Mouse (Mus musculus) heart, embryonic 14.5 days (tissue): ENCODE measurements at regions not wholly inside any gene's neighbourhood (a gene's known extent, or its start where the extent isn't known, plus 50 kb on each side); places are given as distances from the start of the nearest gene placed in this dataset.

Source experiments
- ATAC-seq: fragments of 200-750 bp; cut with Nextera tagmentation; 2 replicates; pipeline ENCODE4 v1.8.0; 2017; ENCODE audit warnings: low read depth, moderate TSS enrichment; ENCODE audit not compliant: insufficient number of reproducible peaks, insufficient read depth, low FRiP score
- H3K27ac ChIP-seq, 2 experiments: fragments of 200-500 bp in 1 of 2; fragments of 300-500 bp in 1 of 2; sonication (generic) in 1 of 2; replicated peaks in 1 of 2; 2 replicates each; pipeline ENCODE4 v1.5.1; 2012 to 2014; ENCODE audit warnings: low read depth in 2 of 2, low read length in 2 of 2, control low read depth in 1 of 2, mild to moderate bottlenecking in 1 of 2, mixed read lengths in 1 of 2; ENCODE audit not compliant: control insufficient read depth in 1 of 2, insufficient read depth in 1 of 2
- H3K27me3 ChIP-seq: fragments of 300-500 bp; sonication (generic); 2 replicates; pipeline ENCODE4 v1.6.1; 2014; ENCODE audit warnings: mild to moderate bottlenecking, low read length, control low read depth; ENCODE audit not compliant: control insufficient read depth, insufficient read depth
- H3K36me3 ChIP-seq: fragments of 300-500 bp; sonication (generic); 2 replicates; pipeline ENCODE4 v1.6.1; 2014; ENCODE audit warnings: mild to moderate bottlenecking, control low read depth, low read length, mixed read lengths; ENCODE audit not compliant: control insufficient read depth, insufficient read depth
- H3K4me1 ChIP-seq, 2 experiments: fragments of 200-500 bp in 1 of 2; fragments of 300-500 bp in 1 of 2; sonication (generic) in 1 of 2; 2 replicates each; pipeline ENCODE4 v1.6.1; 2012 to 2014; ENCODE audit warnings: low read length in 2 of 2, control low read depth in 1 of 2, mixed read lengths in 1 of 2; ENCODE audit not compliant: control insufficient read depth in 2 of 2, insufficient read depth in 2 of 2
- H3K4me2 ChIP-seq: fragments of 300-500 bp; sonication (generic); 2 replicates; pipeline ENCODE4 v1.6.1; 2014; ENCODE audit warnings: mild to moderate bottlenecking, low read length
- H3K4me3 ChIP-seq, 2 experiments: fragments of 200-500 bp in 1 of 2; fragments of 300-500 bp in 1 of 2; sonication (generic) in 1 of 2; 2 replicates each; pipeline ENCODE4 v1.5.1; 2012 to 2014; ENCODE audit warnings: low read length in 2 of 2, mild to moderate bottlenecking in 2 of 2, control low read depth in 1 of 2, low read depth in 1 of 2, moderate library complexity in 1 of 2; ENCODE audit not compliant: control insufficient read depth in 1 of 2, insufficient read depth in 1 of 2
- H3K9ac ChIP-seq: fragments of 300-500 bp; sonication (generic); 2 replicates; pipeline ENCODE4 v1.6.1; 2014; ENCODE audit warnings: mild to moderate bottlenecking, low read length
- H3K9me3 ChIP-seq: fragments of 300-500 bp; sonication (generic); 2 replicates; pipeline ENCODE4 v1.6.1; 2016; ENCODE audit warnings: low read length, control low read depth; ENCODE audit not compliant: control insufficient read depth
- WGBS: fragments of 180-500 bp; shearing (Covaris S2); extraction: QIAGEN DNeasy Blood & Tissue Kit; methylation state at CpG from one replicate; pipeline ENCODE4 v1.1.7; 2014; 5-methylcytosine and 5-hydroxymethylcytosine counted together

GRCm38 (mm10) chr1:75946290-75946839 is 400.3 kb downstream of the Slc4a3 start:
- Histone ChIP-seq H3K4me3 (no peak overlapping the region), H3K27me3 (no peaks in the 10 kb centered on the region), H3K4me1 (peaks cover 0 to 4% of the 10 kb centered on the region in 2 experiments; a peak in 1 of 4 replicates), H3K4me2 (no peak overlapping the region), H3K27ac (no peak overlapping the region), H3K36me3 (no peaks in the 10 kb centered on the region), H3K9ac (no peak overlapping the region), H3K9me3 (no peaks in the 10 kb centered on the region)
- 56% methylated on average over 5 of the region's 5 CpGs for WGBS
- no peak for ATAC-seq

- H3K4me2 ChIP-seq, result no peak overlapping the region
- no peak for ATAC-seq
- 84% methylated on average over 9 of the region's 9 CpGs for WGBS
- H3K9ac ChIP-seq, result no peak overlapping the region
- H3K4me1 ChIP-seq, result no peaks in the 10 kb centered on the region
- H3K27me3 ChIP-seq, result no peaks in the 10 kb centered on the region
- H3K27ac ChIP-seq, result no peak overlapping the region
- no peaks in the 10 kb centered on the region for H3K36me3 ChIP-seq
- no peaks in the 10 kb centered on the region for H3K9me3 ChIP-seq
- no peak overlapping the region for H3K4me3 ChIP-seq
Observed at GRCm38 (mm10) chr1:75978203-75978986, 432.3 kb downstream of the Slc4a3 start.

GRCm38 (mm10) chr1:75983057-75983456 is 437.0 kb downstream of the Slc4a3 start:
- no peaks in the 10 kb centered on the region for H3K9me3 ChIP-seq
- WGBS, result 70% methylated on average over 8 of the region's 8 CpGs

GRCm38 (mm10) chr1:75983487-75983886 is 437.4 kb downstream of the Slc4a3 start:
- no peak overlapping the region for H3K4me2 ChIP-seq
- ATAC-seq, result no peak
- no peak overlapping the region for H3K27ac ChIP-seq
- H3K4me3 ChIP-seq, result no peak overlapping the region
- no peaks in the 10 kb centered on the region for H3K9me3 ChIP-seq
- no peaks in the 10 kb centered on the region for H3K4me1 ChIP-seq
- no peaks in the 10 kb centered on the region for H3K36me3 ChIP-seq
- no peak overlapping the region for H3K9ac ChIP-seq
- no peaks in the 10 kb centered on the region for H3K27me3 ChIP-seq
- 93% methylated on average over 3 of the region's 3 CpGs for WGBS

More at GRCm38 (mm10) chr1:75983057-75983456, 437.0 kb downstream of the Slc4a3 start:
- ATAC-seq, result no peak
- Histone ChIP-seq H3K27ac (no peak overlapping the region), H3K4me1 (no peaks in the 10 kb centered on the region), H3K27me3 (no peaks in the 10 kb centered on the region), H3K9ac (no peak overlapping the region), H3K36me3 (no peaks in the 10 kb centered on the region), H3K4me2 (no peak overlapping the region), H3K4me3 (no peak overlapping the region)

- Histone ChIP-seq H3K27me3 (no peaks in the 10 kb centered on the region), H3K9me3 (no peaks in the 10 kb centered on the region), H3K27ac (no peak overlapping the region), H3K4me3 (no peak overlapping the region), H3K4me2 (no peak overlapping the region), H3K4me1 (0 out of 4 replicates have a peak, but pooled peaks cover 0 to 4% of the 10 kb centered on the region in 2 experiments), H3K36me3 (no peaks in the 10 kb centered on the region), H3K9ac (no peak overlapping the region)
- no peak for ATAC-seq
- WGBS, result 84% methylated on average over 3 of the region's 3 CpGs
Observed at GRCm38 (mm10) chr1:75988496-75988895, 442.4 kb downstream of the Slc4a3 start.

GRCm38 (mm10) chr1:75992039-75992438 is 446.0 kb downstream of the Slc4a3 start:
- H3K4me2 ChIP-seq, result no peak overlapping the region
- H3K27me3 ChIP-seq, result no peaks in the 10 kb centered on the region
- 0 out of 4 replicates have a peak, but pooled peaks cover 0 to 4% of the 10 kb centered on the region in 2 experiments for H3K4me1 ChIP-seq
- no peak overlapping the region for H3K27ac ChIP-seq
- H3K4me3 ChIP-seq, result no peak overlapping the region
- H3K9me3 ChIP-seq, result no peaks in the 10 kb centered on the region
- no peaks in the 10 kb centered on the region for H3K36me3 ChIP-seq
- no peak for ATAC-seq
- H3K9ac ChIP-seq, result no peak overlapping the region
- 87% methylated on average over 3 of the region's 3 CpGs for WGBS

GRCm38 (mm10) chr1:75997222-75997621 is 451.2 kb downstream of the Slc4a3 start:
- Histone ChIP-seq H3K9me3 (no peaks in the 10 kb centered on the region), H3K36me3 (no peaks in the 10 kb centered on the region), H3K4me1 (no peaks in the 10 kb centered on the region), H3K27ac (no peak overlapping the region), H3K4me2 (no peak overlapping the region), H3K9ac (no peak overlapping the region), H3K27me3 (no peaks in the 10 kb centered on the region), H3K4me3 (no peak overlapping the region)
- 72% methylated on average over 3 of the region's 3 CpGs for WGBS
- no peak for ATAC-seq
